Mouse (Mus musculus) thymus, adult 2 months (tissue): ENCODE data around the gene Hist1h1a. TPM values are rescaled to one million over a fixed set of nuclear protein-coding genes. Genes with fewer than 3 reads are reported as not detected.
"Not testable (repeated sequence)": the region's sequence is repeated elsewhere in the genome, so short reads cannot be mapped to it uniquely, and the experiment has no call there.

ENCODE experiments used
- DNase-seq: peaks from one replicate; pipeline ENCODE4 v3.0.0; 2021
- H3K27ac ChIP-seq: fragments of 200-500 bp; 2 replicates; pipeline ENCODE4 v1.5.1; 2012; ENCODE audit warnings: low read length, control low read depth; ENCODE audit not compliant: control insufficient read depth, insufficient read depth
- H3K27me3 ChIP-seq: fragments of 200-500 bp; 2 replicates; pipeline ENCODE4 v1.6.1; 2012; ENCODE audit warnings: mild to moderate bottlenecking, low read length, moderate library complexity, mixed read lengths; ENCODE audit not compliant: control insufficient read depth, insufficient read depth
- H3K36me3 ChIP-seq: fragments of 200-500 bp; 2 replicates; pipeline ENCODE4 v1.6.1; 2012; ENCODE audit warnings: mild to moderate bottlenecking, low read length, moderate library complexity; ENCODE audit not compliant: control insufficient read depth, insufficient read depth
- H3K4me1 ChIP-seq: fragments of 200-500 bp; replicated peaks from 2 replicates; pipeline ENCODE4 v1.6.1; 2012; ENCODE audit warnings: low read length; ENCODE audit not compliant: control insufficient read depth, insufficient read depth
- H3K4me3 ChIP-seq: fragments of 200-500 bp; 2 replicates; pipeline ENCODE4 v1.5.1; 2012; ENCODE audit warnings: mild to moderate bottlenecking, low read length, control low read depth, moderate library complexity; ENCODE audit not compliant: control insufficient read depth, insufficient read depth
- CTCF ChIP-seq: fragments of 200-500 bp; IDR thresholded peaks from 2 replicates; pipeline ENCODE4 v1.5.1; 2012; ENCODE audit warnings: mild to moderate bottlenecking, control low read depth, low read length, moderate library complexity, borderline replicate concordance; ENCODE audit not compliant: control insufficient read depth, poor library complexity, insufficient read depth; ENCODE audit errors: extremely low read depth
- POLR2A ChIP-seq: fragments of 200-500 bp; IDR thresholded peaks from 2 replicates; pipeline ENCODE4 v1.6.1; 2012; ENCODE audit warnings: mild to moderate bottlenecking, low read length, control low read depth, moderate library complexity; ENCODE audit not compliant: control insufficient read depth, poor library complexity, insufficient read depth; ENCODE audit errors: extremely low read depth
- WGBS: fragments of 180-500 bp; shearing (Covaris S2); methylation state at CpG from one replicate; pipeline ENCODE4 v1.1.7; 2018; 5-methylcytosine and 5-hydroxymethylcytosine counted together
- polyA plus RNA-seq: library from polyadenylated mRNA; depleted of rRNA; stranded (reverse); fragments of >200 nt; gene quantifications from 2 replicates; pipeline ENCODE4 v1.2.3, GENCODE M21; 2012

The Hist1h1a gene
- polyA plus RNA-seq, 1 experiment = 18.2 TPM

DNA sequence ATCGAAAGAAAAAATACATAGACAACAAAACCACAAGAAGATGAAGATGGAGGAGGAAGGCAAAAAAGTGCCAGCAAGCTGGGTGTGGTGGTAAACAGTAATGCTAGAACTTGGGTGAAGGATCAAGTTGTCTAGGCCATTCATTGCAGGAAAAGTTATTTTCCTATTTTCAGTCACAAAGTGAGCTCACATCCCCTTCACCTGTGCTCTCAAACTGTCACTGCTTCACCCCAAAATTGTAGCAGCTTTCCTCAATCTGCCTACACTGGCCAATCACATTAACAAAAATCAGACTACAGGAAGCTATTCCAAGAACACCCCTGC lies 3.6 kb upstream of the Hist1h1a start:
- 27% methylated on average over 1 of the region's 1 CpGs for WGBS
- no peak overlapping the region for H3K4me3 ChIP-seq
- H3K27me3 ChIP-seq = no peaks in the 10 kb centered on the region
- H3K36me3 ChIP-seq = no peaks in the 10 kb centered on the region
- TF ChIP-seq POLR2A = no peak
- no peak for TF ChIP-seq CTCF
- H3K4me1 ChIP-seq = peaks cover 11% of the 10 kb centered on the region
- peak; percentile 39 for DNase-seq
- no peak overlapping the region; the same call in 1 of the 2 replicates for H3K27ac ChIP-seq

DNA sequence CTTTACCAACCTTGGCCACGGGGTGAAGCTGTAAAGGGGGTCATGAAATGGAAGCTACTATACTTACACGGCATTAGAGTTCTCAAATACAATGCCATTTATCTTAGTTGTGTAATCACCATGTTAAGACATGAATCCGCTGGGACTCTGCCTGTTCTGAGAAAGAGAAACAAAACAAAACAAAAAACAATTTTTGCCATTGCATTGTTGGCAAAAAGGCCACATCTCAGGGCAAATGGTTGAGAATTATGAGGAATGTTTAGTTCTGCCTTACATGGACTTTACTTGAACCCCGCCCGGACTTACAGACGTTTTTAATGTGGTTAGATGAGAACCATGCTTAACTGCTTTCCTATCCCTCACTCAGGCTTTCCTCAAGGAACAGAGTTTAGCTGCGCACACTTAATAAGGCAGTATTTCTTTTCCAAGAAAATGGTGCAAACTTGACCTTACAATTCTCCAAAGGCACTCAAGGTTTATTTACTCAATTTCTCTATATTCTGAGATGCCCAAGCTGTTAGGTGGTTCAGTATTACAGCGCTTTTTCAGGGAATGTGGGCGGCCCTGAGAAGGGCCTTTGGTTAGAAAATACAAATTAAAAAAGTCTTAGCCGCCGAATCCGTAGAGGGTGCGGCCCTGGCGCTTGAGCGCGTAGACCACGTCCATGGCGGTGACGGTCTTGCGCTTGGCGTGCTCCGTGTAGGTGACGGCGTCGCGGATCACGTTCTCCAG lies 3.1 kb upstream of the Hist1h1a start:
- DNase-seq = no peak
- TF ChIP-seq POLR2A = no peak
- TF ChIP-seq CTCF = no peak
- Histone ChIP-seq H3K36me3 (no peaks in the 10 kb centered on the region), H3K27me3 (no peaks in the 10 kb centered on the region), H3K4me3 (peak overlapping the region; percentile 40), H3K4me1 (peaks cover 12% of the 10 kb centered on the region), H3K27ac (peak overlapping the region; percentile 78)
- 1% methylated on average over 22 of the region's 27 CpGs for WGBS

DNA sequence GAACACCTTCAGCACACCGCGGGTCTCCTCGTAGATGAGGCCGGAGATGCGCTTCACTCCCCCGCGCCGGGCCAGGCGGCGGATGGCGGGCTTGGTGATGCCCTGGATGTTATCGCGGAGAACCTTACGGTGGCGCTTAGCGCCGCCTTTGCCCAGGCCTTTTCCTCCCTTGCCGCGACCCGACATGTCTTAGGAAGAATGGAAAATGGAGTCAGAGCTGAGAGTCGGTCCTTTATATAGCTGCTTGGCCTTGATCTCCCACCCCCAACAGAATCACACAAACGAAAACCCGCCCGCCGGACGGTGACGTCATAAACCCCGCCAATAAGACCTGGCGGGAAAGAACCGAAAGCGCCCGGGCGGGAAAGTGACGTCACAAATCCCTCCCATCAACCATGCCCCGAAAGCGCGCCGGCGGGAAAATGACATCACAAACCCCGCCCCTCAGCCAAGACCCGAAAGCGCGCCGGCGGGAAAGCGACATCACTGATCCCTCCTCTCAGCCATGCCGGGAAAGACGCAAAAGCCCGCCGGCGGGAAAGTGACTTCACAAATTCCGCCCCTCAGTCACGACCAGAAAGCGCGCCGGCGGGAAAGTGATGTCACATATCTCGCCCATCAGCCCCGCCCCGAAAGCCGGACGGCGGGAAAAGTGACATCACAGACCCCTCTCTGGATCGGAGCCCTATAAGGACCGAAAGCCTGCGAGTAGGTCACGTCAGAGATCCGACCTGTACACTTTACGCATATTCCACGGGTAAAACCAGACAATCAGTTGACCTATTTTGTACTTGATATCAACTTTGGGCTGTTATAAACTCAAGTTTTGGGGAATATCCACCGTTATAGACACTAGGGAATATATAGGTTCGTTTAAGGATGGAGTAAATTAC lies 2.2 kb upstream of the Hist1h1a start, which contains the start of gene Hist1h4a:
TSS of gene Hist1h4a (minus strand) at position 259 of the 893 bp plus-strand sequence.
- peak within 1 kb of the TSS; percentile 50 for H3K4me3 ChIP-seq
- H3K27ac ChIP-seq = peak within 1 kb of the TSS; percentile 94
- no peaks in the 10 kb centered on the region for H3K27me3 ChIP-seq
- TF ChIP-seq CTCF = no peak
- peak; percentile 72 for TF ChIP-seq POLR2A
- peaks cover 12% of the 10 kb centered on the region for H3K4me1 ChIP-seq
- peak; percentile 98 for DNase-seq
- H3K36me3 ChIP-seq = no peaks in the 10 kb centered on the region
- under 1% methylated on average over 69 of the region's 72 CpGs for WGBS

- WGBS = under 1% methylated on average over 33 of the region's 52 CpGs
- DNase-seq = peak; percentile 72
- not testable (repeated sequence) for H3K27me3 ChIP-seq, H3K36me3 ChIP-seq
- Histone ChIP-seq H3K4me1 (peaks cover 12% of the 10 kb centered on the region), H3K4me3 (peak within 1 kb of the TSS; percentile 50), H3K27ac (peak within 1 kb of the TSS; percentile 94)
- TF ChIP-seq POLR2A = peak; percentile 70
Measured at GRCm38 (mm10) chr13:23761871-23762821, 1.3 kb upstream of the Hist1h1a start, which contains the start of gene Hist1h3a. Gene Hist1h3a, minus strand, starts transcription at chr13:23762386.

- H3K27ac ChIP-seq = peak overlapping the region; percentile 82
- no peaks in the 10 kb centered on the region for H3K36me3 ChIP-seq
- no peaks in the 10 kb centered on the region for H3K27me3 ChIP-seq
- 1% methylated on average over 10 of the region's 10 CpGs for WGBS
- no peak for DNase-seq
- TF ChIP-seq POLR2A (no peak), CTCF (no peak)
- peaks cover 9% of the 10 kb centered on the region for H3K4me1 ChIP-seq
- no peak overlapping the region for H3K4me3 ChIP-seq
Measured at GRCm38 (mm10) chr13:23763242-23763585, 252 bp upstream of the Hist1h1a start.
